27 mouse cellular contexts compared by ENCODE assay signal in the genomic region with DNA sequence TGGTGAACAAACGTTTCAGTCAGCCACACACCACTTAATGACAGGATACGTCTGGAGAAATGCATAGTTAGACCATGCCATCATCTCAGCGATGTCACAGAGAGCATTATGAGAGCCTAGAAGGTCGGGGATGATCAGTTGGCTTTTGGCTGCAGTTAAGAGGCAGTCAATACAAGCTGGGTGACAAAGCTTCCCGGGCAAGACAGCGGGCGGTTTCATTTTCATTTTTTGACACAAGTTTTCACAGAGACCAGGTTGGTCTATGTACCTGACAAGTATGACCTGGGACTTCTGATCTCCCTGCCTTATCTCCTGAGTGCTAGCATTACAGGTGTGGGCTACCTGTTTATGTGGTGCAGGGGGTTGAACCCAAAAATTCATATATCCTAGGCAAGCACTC. TPM values are rescaled to one million over a fixed set of nuclear protein-coding genes. Genes with fewer than 3 reads are reported as not detected.
DNase-seq lines count a peak whose midpoint lies in the region; ATAC-seq and TF ChIP-seq lines count a peak whose summit lies in the region.
"Had no signal": no experiment of that assay in that cellular context is flagged by ENCODE, and none has a peak within 500 bp of the region (broad histone marks: within the 10 kb centered on the region; RNA-seq: fewer than 3 reads in every experiment).

No protein-coding gene starts in this region.

- H3K27me3 ChIP-seq in megakaryocyte, embryonic 14.5 days (replicated peaks) = no peaks in the 10 kb centered on the region
- no peaks in the 10 kb centered on the region for H3K27me3 ChIP-seq in Patski
- H3K27me3 ChIP-seq: embryonic facial prominence, embryonic 13.5 days; forebrain, embryonic 12.5 days; forebrain, embryonic 15.5 days; heart, embryonic 12.5 days; intestine, embryonic 15.5 days had no signal

- DNase-seq in A20 (ENCODE audit: low read depth, low spot score) (peak; percentile 61), Patski (ENCODE audit: low read depth, low spot score) (no peak)
- no peak for DNase-seq in cerebellum, postnatal 36 days
- DNase-seq in adrenal gland, postnatal 10 days = no peak
- DNase-seq: adrenal gland, adult 8-10 months; B cell, adult 2 months; cerebellum, adult 11 months; cerebellum, adult 2 months; cerebellum, adult 9-11 months; cerebellum, postnatal 25 days; embryo, embryonic 11 days; gastrocnemius, postnatal 25 days; heart, adult 18-20 months; heart, postnatal 10 days; heart, postnatal 4 days had no signal

- peaks cover 15% of the 10 kb centered on the region for H3K4me1 ChIP-seq in megakaryocyte, embryonic 14.5 days
- H3K4me1 ChIP-seq: embryonic facial prominence, embryonic 10.5 days; embryonic facial prominence, embryonic 13.5 days; forebrain, embryonic 12.5 days; forebrain, embryonic 15.5 days; heart, embryonic 12.5 days; heart, embryonic 15.5 days; intestine, embryonic 15.5 days had no signal

- peak overlapping the region; percentile 70 for H3K4me3 ChIP-seq in megakaryocyte, embryonic 14.5 days (replicated peaks)
- H3K4me3 ChIP-seq: embryonic facial prominence, embryonic 10.5 days; embryonic facial prominence, embryonic 13.5 days; erythroblast, embryonic 14.5 days; forebrain, embryonic 12.5 days; forebrain, embryonic 15.5 days; heart, embryonic 12.5 days; heart, embryonic 15.5 days; intestine, embryonic 15.5 days had no signal

- TF ChIP-seq CTCF in Patski (IDR thresholded peaks at IDR 0.05) = no peak

- peaks cover 37% of the 10 kb centered on the region for H3K9me3 ChIP-seq in megakaryocyte, embryonic 14.5 days
- H3K9me3 ChIP-seq: intestine, embryonic 15.5 days had no signal

- H3K36me3 ChIP-seq in megakaryocyte, embryonic 14.5 days (replicated peaks; ENCODE audit: low read length) = no peaks in the 10 kb centered on the region
- H3K36me3 ChIP-seq: embryonic facial prominence, embryonic 10.5 days; embryonic facial prominence, embryonic 13.5 days; forebrain, embryonic 12.5 days; forebrain, embryonic 15.5 days; heart, embryonic 12.5 days; heart, embryonic 15.5 days; intestine, embryonic 15.5 days had no signal

- no peak for ATAC-seq in megakaryocyte, adult 5-6 weeks (ENCODE audit: poor library complexity, severe bottlenecking)
- ATAC-seq in Patski = peak; percentile 9
- ATAC-seq: activated CD4-positive, CD25-positive, alpha-beta regulatory T cell, adult 4 months; forebrain, embryonic 15.5 days; hindbrain, postnatal 0 days; intestine, embryonic 15.5 days had no signal

- POLR2A ChIA-PET in Patski (lab: Charles Lee) = no interaction called here

- CTCF ChIA-PET in Patski (lab: Charles Lee) = interaction anchor here (1.0 to 2.6 kb wide), 3 partner anchors 10 to 78 kb away, joined by 3 to 14 read pairs (median 3); no protein-coding TSS in a partner anchor

- in situ Hi-C loops in Patski (cut with MboI; ENCODE audit: low pct_unique_long_range_greater_than_20kb) = no loop called here

RNA-seq across cellular contexts. Expression of gene Ap1g1, which starts 12.3 kb away (rescaled TPM):
- polyA plus RNA-seq in megakaryocyte, embryonic 14.5 days (2012; ENCODE audit: insufficient read depth, low replicate concordance) = 2.4 and 6.2 TPM in 2 replicates
- total RNA-seq in megakaryocyte, adult 5-6 weeks (2015) = 80.6 and 85.2 TPM in 2 replicates
- 68.4 and 80.5 TPM in 2 replicates for total RNA-seq in megakaryocyte, adult 5-6 weeks (2017)
- polyA plus RNA-seq in Patski (2021) = 104 TPM
- total RNA-seq in adrenal gland, postnatal 10 days (2021) = 10 to 100 TPM; 72.7 to 76.1 TPM

RNA-seq across cellular contexts. Expression of gene Atxn1l, which starts 28.5 kb away (rescaled TPM):
- 1.5 and 6.3 TPM in 2 replicates for polyA plus RNA-seq in megakaryocyte, embryonic 14.5 days (2012; ENCODE audit: insufficient read depth, low replicate concordance)
- total RNA-seq in megakaryocyte, adult 5-6 weeks (2015) = 14.5 and 15.0 TPM in 2 replicates
- total RNA-seq in megakaryocyte, adult 5-6 weeks (2017) = 17.7 and 21.3 TPM in 2 replicates
- polyA plus RNA-seq in Patski (2021) = 40.5 TPM
- 10 to 100 TPM; 43.1 to 44.7 TPM for total RNA-seq in adrenal gland, postnatal 10 days (2021)
